Mouse (Mus musculus) CH12.LX (cell line): ENCODE measurements at regions not wholly inside any gene's neighbourhood (a gene's known extent, or its start where the extent isn't known, plus 50 kb on each side); places are given as distances from the start of the nearest gene placed in this dataset.

Experiments
- CHD1 ChIP-seq: IDR thresholded peaks from 2 replicates; pipeline ENCODE4 v1.6.1; 2012; ENCODE audit warnings: low read depth, low read length, improper control_type of control experiment, inconsistent platforms
- CHD2 ChIP-seq: IDR thresholded peaks from 2 replicates; pipeline ENCODE4 v1.6.1; 2011; ENCODE audit warnings: low read length, improper control_type of control experiment
- CTCF ChIP-seq, 2 experiments: IDR thresholded peaks in 1 of 2; conservative IDR thresholded peaks in 1 of 2; 2 replicates each; pipeline ENCODE4 v1.5.1; 2011 to 2012; ENCODE audit warnings: low read depth in 2 of 2, low read length in 2 of 2, improper control_type of control experiment in 1 of 2, inconsistent platforms in 1 of 2, mild to moderate bottlenecking in 1 of 2, moderate library complexity in 1 of 2
- EP300 ChIP-seq: IDR thresholded peaks from 2 replicates; pipeline ENCODE4 v1.6.1; 2011; ENCODE audit warnings: low read length, improper control_type of control experiment
- KAT2A ChIP-seq: IDR thresholded peaks from 2 replicates; pipeline ENCODE4 v1.6.1; 2012; ENCODE audit warnings: low read length, improper control_type of control experiment, inconsistent platforms; ENCODE audit not compliant: insufficient replicate concordance
- MAFK ChIP-seq: IDR thresholded peaks from 2 replicates; pipeline ENCODE4 v1.6.1; 2011; ENCODE audit warnings: low read length, improper control_type of control experiment; ENCODE audit not compliant: insufficient replicate concordance
- MEF2A ChIP-seq: IDR thresholded peaks from 2 replicates; pipeline ENCODE4 v1.6.1; 2014; ENCODE audit warnings: low read depth, mild to moderate bottlenecking, inconsistent platforms, low read length, improper control_type of control experiment, borderline replicate concordance
- POLR2A ChIP-seq: IDR thresholded peaks from 2 replicates; pipeline ENCODE4 v1.6.1; 2011; ENCODE audit warnings: low read depth, mild to moderate bottlenecking, improper control_type of control experiment, low read length
- RAD21 ChIP-seq: IDR thresholded peaks from 2 replicates; pipeline ENCODE4 v1.6.1; 2011; ENCODE audit warnings: low read depth, mild to moderate bottlenecking, low read length, improper control_type of control experiment, moderate library complexity
- RCOR1 ChIP-seq: conservative IDR thresholded peaks from 2 replicates; pipeline ENCODE4 v1.6.1; 2012; ENCODE audit warnings: low read depth, mild to moderate bottlenecking, inconsistent platforms, low read length, improper control_type of control experiment
- SIN3A ChIP-seq: IDR thresholded peaks from 2 replicates; pipeline ENCODE4 v1.6.1; 2012; ENCODE audit warnings: low read length, improper control_type of control experiment, inconsistent platforms
- UBTF ChIP-seq: IDR thresholded peaks from 2 replicates; pipeline ENCODE4 v1.6.1; 2012; ENCODE audit warnings: low read depth, mild to moderate bottlenecking, inconsistent platforms, low read length, improper control_type of control experiment, moderate library complexity
- USF1 ChIP-seq: IDR thresholded peaks from 2 replicates; pipeline ENCODE4 v1.6.1; 2014; ENCODE audit warnings: low read depth, mild to moderate bottlenecking, inconsistent platforms, low read length, improper control_type of control experiment
- USF2 ChIP-seq: conservative IDR thresholded peaks from 2 replicates; pipeline ENCODE4 v1.6.1; 2011; ENCODE audit warnings: low read depth, low read length, improper control_type of control experiment

DNA sequence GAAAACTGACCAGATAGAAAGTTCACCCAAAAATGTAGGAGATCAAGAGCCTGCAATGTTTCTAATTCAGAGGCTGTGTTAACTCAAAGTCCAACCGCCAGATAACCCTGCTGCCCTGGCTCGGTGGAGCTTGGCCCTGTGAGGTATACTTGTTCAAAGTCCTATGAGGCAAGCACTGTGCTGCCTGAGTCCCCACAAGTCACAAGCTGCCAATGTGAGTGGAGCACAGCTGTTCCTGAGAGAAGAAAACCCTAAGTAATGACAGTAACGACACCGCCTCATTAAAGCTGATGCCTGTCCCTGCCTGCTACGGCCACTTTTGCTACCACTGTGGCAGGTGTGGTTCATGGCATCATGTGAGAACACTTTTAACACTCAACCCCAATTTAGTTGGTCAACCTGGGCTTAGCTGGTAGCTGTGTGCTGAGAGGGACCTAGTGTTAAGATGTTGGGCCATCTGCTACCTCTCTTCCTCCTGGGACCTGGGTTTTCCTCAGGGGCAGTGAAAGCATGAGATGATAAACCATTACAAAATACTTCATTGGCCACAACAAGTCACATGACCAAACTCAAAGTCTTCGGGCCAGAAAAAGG, 178.2 kb upstream of the Afdn start:
- TF ChIP-seq CTCF (conservative IDR thresholded peaks at IDR 0.05 in 1 of 2, IDR thresholded peaks at IDR 0.05 in 1 of 2; ENCODE audit: low read depth in 2 of 2, low read length in 2 of 2) (no peak), MAFK (no peak), USF2 (no peak), EP300 (no peak), SIN3A (no peak), POLR2A (no peak), USF1 (no peak), CHD1 (no peak), CHD2 (no peak), KAT2A (no peak), MEF2A (no peak), RCOR1 (no peak), UBTF (no peak), RAD21 (no peak)
